Mouse (Mus musculus) cerebellum, adult 2 months (tissue): ENCODE data around the gene Cdh23.

Experiments
- CTCF ChIP-seq: fragments of 200-500 bp; IDR thresholded peaks from 2 replicates; pipeline ENCODE4 v1.5.1; 2011; ENCODE audit warnings: low read depth, mild to moderate bottlenecking, control low read depth, low read length, moderate library complexity, borderline replicate concordance; ENCODE audit not compliant: insufficient read depth
- POLR2A ChIP-seq: fragments of 200-500 bp; IDR thresholded peaks from 2 replicates; pipeline ENCODE4 v1.6.1; 2011; ENCODE audit warnings: low read length, control low read depth, borderline replicate concordance; ENCODE audit not compliant: insufficient read depth

DNA sequence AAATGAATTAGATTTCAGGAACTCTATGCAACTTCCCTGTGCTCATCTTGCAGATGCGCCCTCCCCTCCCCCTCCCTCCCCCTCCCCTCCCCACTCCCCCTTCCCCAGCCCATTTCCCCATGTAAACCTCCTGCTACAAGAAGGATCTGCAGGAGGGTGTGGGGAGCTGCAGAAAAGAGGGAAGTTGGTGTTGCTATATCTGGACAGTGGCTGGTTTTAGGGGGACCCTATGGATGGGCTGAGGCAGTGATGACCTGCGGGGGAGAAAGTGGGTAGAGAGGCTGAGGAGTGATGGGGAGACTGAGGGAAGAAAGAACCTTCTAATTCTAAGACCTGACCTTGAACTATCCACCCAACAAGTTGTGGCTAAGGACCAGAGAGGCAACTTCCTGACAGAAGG is 329.1 kb downstream of the Cdh23 start:
- TF ChIP-seq CTCF = no peak
- no peak for TF ChIP-seq POLR2A
